Mouse (Mus musculus): ENCODE measurements around the gene Gm4792. TPM values are rescaled to one million over a fixed set of nuclear protein-coding genes. Genes with fewer than 3 reads are reported as not detected.

Gm4792 gene
- not detected for polyA plus RNA-seq (2017; shearing (Covaris generic))

DNA sequence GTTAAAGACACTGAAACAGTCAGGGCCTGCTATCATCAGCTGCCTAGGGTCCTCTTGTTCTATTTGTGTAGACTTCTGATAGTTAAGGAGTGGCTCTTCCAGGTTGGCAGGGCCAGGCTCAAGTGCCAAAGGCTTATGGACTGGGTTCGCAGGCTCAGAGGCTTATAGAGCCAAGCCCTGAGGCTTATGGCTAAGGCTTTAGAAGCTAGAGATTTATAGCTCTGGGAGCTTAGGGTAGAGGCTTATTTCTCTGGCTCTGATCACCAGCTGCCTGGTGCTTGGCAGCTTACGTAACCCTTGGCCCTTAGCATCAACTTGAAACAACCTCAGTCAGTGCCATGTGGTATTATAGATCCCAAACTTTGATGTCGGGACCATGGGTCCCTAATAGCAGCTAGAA lies at the start of gene Gm4792:
Gm4792 (minus strand) TSS at position 233 of the 400 bp plus-strand sequence.

DNA sequence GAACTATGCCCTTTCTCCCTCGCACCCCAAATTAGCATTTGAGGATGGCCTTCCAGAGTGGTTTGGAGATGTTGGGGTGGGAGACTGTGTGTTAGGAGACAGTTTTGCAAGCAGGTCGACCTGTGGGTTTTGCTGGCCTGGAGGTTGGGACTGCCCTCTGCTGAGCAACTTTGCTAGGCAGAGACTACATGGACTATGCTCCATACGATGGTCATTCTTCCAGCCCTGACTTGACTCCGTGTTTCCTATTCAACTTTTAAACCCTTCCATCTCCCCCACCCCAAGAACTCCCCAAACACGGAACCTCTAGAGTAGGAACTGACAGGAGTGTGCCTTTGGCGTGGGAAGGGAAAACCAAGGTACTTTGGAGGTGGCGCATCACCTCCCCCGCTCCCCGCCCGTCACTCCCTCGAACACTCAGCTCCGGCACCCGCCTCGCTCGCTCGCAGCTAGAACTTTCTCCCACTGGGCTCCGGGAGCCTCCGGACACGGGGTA lies 13.1 kb upstream of the Gm4792 start, which contains the start of gene Tmcc3:
Tmcc3 (plus strand) TSS at position 439 of the 496 bp plus-strand sequence.

Other genes starting within 250 kb of the Gm4792 start
- gene Nr2c1, start 150.7 kb downstream of the Gm4792 start, polyA plus RNA-seq (2017; shearing (Covaris generic)), result 10 to 100 TPM in 1 of 2 experiments, 1 to 10 TPM in 1; 6.3 to 12.1 TPM
- gene Ndufa12, start 100.0 kb downstream of the Gm4792 start, polyA plus RNA-seq (2017; shearing (Covaris generic)), result 100 to 1,000 TPM in 1 of 2 experiments, 10 to 100 TPM in 1; 86.0 to 102 TPM
- gene Tmcc3, start 13.2 kb upstream of the Gm4792 start, polyA plus RNA-seq (2017; shearing (Covaris generic)), result 1 to 10 TPM; 1.8 to 3.7 TPM

Data from inflammation-experienced regulatory T-cells (primary cell).